Mouse (Mus musculus): ENCODE data around the gene Rpl41. TPM values are rescaled to one million over a fixed set of nuclear protein-coding genes. Genes with fewer than 3 reads are reported as not detected.
A peak's percentile ranks its signal among the peaks of the same experiment; 100 is the strongest.

The Rpl41 gene
- 2,135 and 2,270 TPM in 2 replicates for polyA plus RNA-seq (2012; rRNA removed)

DNA sequence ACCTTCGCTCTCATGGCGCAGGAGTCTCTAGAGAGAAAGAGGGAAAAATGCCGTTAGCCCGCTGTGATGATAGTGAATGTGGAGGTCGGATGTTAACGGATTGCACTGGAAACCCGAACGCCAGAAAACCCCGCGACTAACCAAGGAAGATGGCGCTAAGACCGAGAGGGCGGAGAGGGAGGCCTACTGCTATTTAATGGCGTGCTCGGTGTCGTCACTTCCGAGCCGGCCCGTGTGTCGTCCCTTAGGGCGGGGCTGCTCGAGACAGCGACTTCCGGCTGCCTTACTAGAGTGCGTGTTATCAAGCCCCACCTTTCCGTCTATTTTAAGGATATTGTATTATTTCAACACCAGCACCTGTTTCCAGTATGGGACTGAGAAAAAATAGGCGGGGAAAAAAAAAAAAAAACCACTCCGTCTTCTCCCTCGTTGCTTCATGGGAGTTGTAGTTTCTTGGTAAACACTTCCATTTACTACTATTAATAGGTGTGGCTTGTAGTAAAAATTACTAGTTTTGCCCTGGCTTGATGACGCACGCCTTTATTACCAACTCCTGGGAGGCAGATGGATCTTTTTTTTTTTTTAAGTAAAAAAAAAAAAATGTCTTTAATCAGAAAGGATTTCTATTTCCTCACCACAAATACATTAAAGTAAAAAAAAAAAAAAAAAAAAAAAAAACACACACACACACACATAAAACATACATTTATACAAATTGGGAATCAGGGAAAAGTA is at the start of gene Rpl41:
Gene Rpl41, minus strand, starts transcription at position 359 of the 735 bp plus-strand sequence.
- H3K27me3 ChIP-seq (ENCODE audit: control insufficient read depth, insufficient read depth, low read length), result no peaks in the 10 kb centered on the region
- under 1% methylated on average over 31 of the region's 31 CpGs for WGBS
- peaks cover 16% of the 10 kb centered on the region for H3K36me3 ChIP-seq (ENCODE audit: control insufficient read depth, insufficient read depth, low read length)
- peak; percentile 98 for TF ChIP-seq POLR2A (IDR thresholded peaks at IDR 0.05; ENCODE audit: low read depth, low read length)
- TF ChIP-seq CTCF (IDR thresholded peaks at IDR 0.05; ENCODE audit: extremely low read depth, insufficient read depth, insufficient read length, insufficient replicate concordance), result no peak
- H3K4me3 ChIP-seq (ENCODE audit: extremely low read depth, insufficient read depth, insufficient read length), result peak within 1 kb of the TSS; percentile 73
- DNase-seq (ENCODE audit: low read depth in 1 of 2, low spot score in 2 of 2), result peak; percentile 89 to 97
- peaks cover 2% of the 10 kb centered on the region for H3K4me1 ChIP-seq (ENCODE audit: control insufficient read depth, insufficient read depth, insufficient read length)
- H3K27ac ChIP-seq (ENCODE audit: insufficient read depth, low read length), result peak within 1 kb of the TSS; percentile 91

DNA sequence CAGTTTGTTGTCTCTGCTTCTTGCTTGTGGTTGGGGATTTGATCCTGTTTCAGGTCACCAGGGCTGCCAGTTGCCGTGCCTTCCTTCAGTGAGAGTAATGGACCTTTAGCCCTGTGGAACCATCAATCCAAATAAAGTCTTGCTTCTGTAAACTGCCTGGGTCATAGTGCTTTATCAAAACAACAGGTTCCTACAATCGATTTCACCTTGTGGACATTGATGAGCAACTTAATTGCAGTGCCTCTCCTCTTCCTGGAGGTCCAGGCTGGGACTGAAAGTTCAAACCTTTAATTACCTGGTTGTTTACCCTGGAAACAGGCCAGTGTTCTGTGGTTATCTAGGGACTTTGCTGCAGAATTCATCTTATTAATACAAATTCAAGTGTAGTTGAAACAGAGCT is 49.4 kb upstream of the Rpl41 start:
- H3K36me3 ChIP-seq (ENCODE audit: control insufficient read depth, insufficient read depth, low read length), result no peaks in the 10 kb centered on the region
- WGBS, result 72% methylated on average over 2 of the region's 2 CpGs
- H3K4me1 ChIP-seq (ENCODE audit: control insufficient read depth, insufficient read depth, insufficient read length), result peaks cover 6% of the 10 kb centered on the region; the same call in 1 of the 2 replicates
- no peak overlapping the region for H3K4me3 ChIP-seq (ENCODE audit: extremely low read depth, insufficient read depth, insufficient read length)
- TF ChIP-seq POLR2A (IDR thresholded peaks at IDR 0.05; ENCODE audit: low read depth, low read length) (no peak), CTCF (IDR thresholded peaks at IDR 0.05; ENCODE audit: extremely low read depth, insufficient read depth, insufficient read length, insufficient replicate concordance) (no peak)
- no peak for DNase-seq (ENCODE audit: low read depth in 1 of 2, low spot score in 2 of 2)
- H3K27me3 ChIP-seq (ENCODE audit: control insufficient read depth, insufficient read depth, low read length), result no peaks in the 10 kb centered on the region
- H3K27ac ChIP-seq (ENCODE audit: insufficient read depth, low read length), result no peak overlapping the region

- Histone ChIP-seq H3K4me3 (ENCODE audit: extremely low read depth, insufficient read depth, insufficient read length) (no peak overlapping the region), H3K27me3 (ENCODE audit: control insufficient read depth, insufficient read depth, low read length) (peaks cover 11% of the 10 kb centered on the region)
Observed at GRCm38 (mm10) chr10:128592797-128593196, 43.7 kb upstream of the Rpl41 start.

GRCm38 (mm10) chr10:128591436-128591835 is 42.3 kb upstream of the Rpl41 start:
- WGBS, result 83% methylated on average over 6 of the region's 6 CpGs
- TF ChIP-seq CTCF (IDR thresholded peaks at IDR 0.05; ENCODE audit: extremely low read depth, insufficient read depth, insufficient read length, insufficient replicate concordance) (no peak), POLR2A (IDR thresholded peaks at IDR 0.05; ENCODE audit: low read depth, low read length) (no peak)
- Histone ChIP-seq H3K27ac (ENCODE audit: insufficient read depth, low read length) (no peak overlapping the region), H3K4me3 (ENCODE audit: extremely low read depth, insufficient read depth, insufficient read length) (no peak overlapping the region), H3K4me1 (ENCODE audit: control insufficient read depth, insufficient read depth, insufficient read length) (peaks cover 6% of the 10 kb centered on the region), H3K27me3 (ENCODE audit: control insufficient read depth, insufficient read depth, low read length) (peaks cover 11% of the 10 kb centered on the region), H3K36me3 (ENCODE audit: control insufficient read depth, insufficient read depth, low read length) (no peaks in the 10 kb centered on the region)
- no peak for DNase-seq (ENCODE audit: low read depth in 1 of 2, low spot score in 2 of 2)

More at GRCm38 (mm10) chr10:128592797-128593196, 43.7 kb upstream of the Rpl41 start:
- H3K36me3 ChIP-seq (ENCODE audit: control insufficient read depth, insufficient read depth, low read length), result no peaks in the 10 kb centered on the region
- WGBS, result 75% methylated on average over 5 of the region's 5 CpGs
- peaks cover 6% of the 10 kb centered on the region for H3K4me1 ChIP-seq (ENCODE audit: control insufficient read depth, insufficient read depth, insufficient read length)
- H3K27ac ChIP-seq (ENCODE audit: insufficient read depth, low read length), result no peak overlapping the region
- DNase-seq (ENCODE audit: low read depth in 1 of 2, low spot score in 2 of 2), result no peak
- TF ChIP-seq POLR2A (IDR thresholded peaks at IDR 0.05; ENCODE audit: low read depth, low read length), result no peak
- no peak for TF ChIP-seq CTCF (IDR thresholded peaks at IDR 0.05; ENCODE audit: extremely low read depth, insufficient read depth, insufficient read length, insufficient replicate concordance)

DNA sequence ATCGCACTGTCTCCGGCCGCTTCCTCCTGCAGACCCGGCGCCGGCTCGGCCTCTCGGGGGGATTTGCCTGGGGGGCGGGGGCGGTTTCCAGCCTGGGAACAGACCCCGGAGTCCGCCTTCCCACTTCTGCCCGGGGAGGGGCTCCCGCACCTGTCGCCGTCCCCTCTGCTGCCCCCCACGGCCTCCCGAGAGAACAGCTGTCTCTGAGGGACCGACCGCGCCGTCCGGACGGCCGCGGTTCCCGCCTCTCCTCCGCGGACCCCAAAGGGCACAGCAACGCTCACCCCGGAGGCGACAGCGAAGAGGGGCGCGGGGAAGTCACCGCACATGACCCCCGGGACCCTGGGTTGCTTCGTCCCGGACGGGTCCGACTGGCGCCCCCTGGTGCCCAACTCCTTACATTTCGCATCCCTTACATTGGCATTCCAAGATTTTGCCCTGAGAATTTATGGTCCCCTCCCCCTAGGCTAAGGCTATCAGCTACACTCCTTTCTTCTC is 41.1 kb upstream of the Rpl41 start:
- peaks cover 6% of the 10 kb centered on the region for H3K4me1 ChIP-seq (ENCODE audit: control insufficient read depth, insufficient read depth, insufficient read length)
- no peak overlapping the region for H3K27ac ChIP-seq (ENCODE audit: insufficient read depth, low read length)
- peak overlapping the region; percentile 66 for H3K4me3 ChIP-seq (ENCODE audit: extremely low read depth, insufficient read depth, insufficient read length)
- peaks cover 11% of the 10 kb centered on the region for H3K27me3 ChIP-seq (ENCODE audit: control insufficient read depth, insufficient read depth, low read length)
- H3K36me3 ChIP-seq (ENCODE audit: control insufficient read depth, insufficient read depth, low read length), result no peaks in the 10 kb centered on the region
- TF ChIP-seq POLR2A (IDR thresholded peaks at IDR 0.05; ENCODE audit: low read depth, low read length) (no peak), CTCF (IDR thresholded peaks at IDR 0.05; ENCODE audit: extremely low read depth, insufficient read depth, insufficient read length, insufficient replicate concordance) (peak; percentile 57; the same call in 1 of the 2 replicates)
- WGBS, result under 1% methylated on average over 42 of the region's 43 CpGs
- DNase-seq (ENCODE audit: low read depth in 1 of 2, low spot score in 2 of 2), result peak in 1 of 2 experiments; percentile 51

GRCm38 (mm10) chr10:128589464-128590192 is 40.5 kb upstream of the Rpl41 start, which contains the start of gene Erbb3:
Gene Erbb3, minus strand, starts transcription at chr10:128589652.
- no peak within 1 kb of the TSS for H3K27ac ChIP-seq (ENCODE audit: insufficient read depth, low read length)
- TF ChIP-seq CTCF (IDR thresholded peaks at IDR 0.05; ENCODE audit: extremely low read depth, insufficient read depth, insufficient read length, insufficient replicate concordance) (no peak), POLR2A (IDR thresholded peaks at IDR 0.05; ENCODE audit: low read depth, low read length) (no peak)

More at GRCm38 (mm10) chr10:128589464-128590192, 40.5 kb upstream of the Rpl41 start, which contains the start of gene Erbb3:
- H3K27me3 ChIP-seq (ENCODE audit: control insufficient read depth, insufficient read depth, low read length), result peaks cover 11% of the 10 kb centered on the region
- WGBS, result under 1% methylated on average over 42 of the region's 43 CpGs
- H3K4me3 ChIP-seq (ENCODE audit: extremely low read depth, insufficient read depth, insufficient read length), result peak within 1 kb of the TSS; percentile 66
- H3K36me3 ChIP-seq (ENCODE audit: control insufficient read depth, insufficient read depth, low read length), result no peaks in the 10 kb centered on the region
- peak in 1 of 2 experiments; percentile 8 for DNase-seq (ENCODE audit: low read depth in 1 of 2, low spot score in 2 of 2)
- peaks cover 6% of the 10 kb centered on the region for H3K4me1 ChIP-seq (ENCODE audit: control insufficient read depth, insufficient read depth, insufficient read length)

Data from spleen, adult 2 months (tissue).